Mouse (Mus musculus) heart, postnatal 0 days (tissue): ENCODE results near the gene Ncam2.

ENCODE experiments used
- CTCF ChIP-seq: IDR thresholded peaks from 2 replicates; pipeline ENCODE4 v1.5.1; 2016; ENCODE audit warnings: antibody characterized with exemption, control low read depth, low read depth
- EP300 ChIP-seq: IDR thresholded peaks from 2 replicates; pipeline ENCODE4 v1.6.1; 2016; ENCODE audit warnings: antibody characterized with exemption, low read depth

DNA sequence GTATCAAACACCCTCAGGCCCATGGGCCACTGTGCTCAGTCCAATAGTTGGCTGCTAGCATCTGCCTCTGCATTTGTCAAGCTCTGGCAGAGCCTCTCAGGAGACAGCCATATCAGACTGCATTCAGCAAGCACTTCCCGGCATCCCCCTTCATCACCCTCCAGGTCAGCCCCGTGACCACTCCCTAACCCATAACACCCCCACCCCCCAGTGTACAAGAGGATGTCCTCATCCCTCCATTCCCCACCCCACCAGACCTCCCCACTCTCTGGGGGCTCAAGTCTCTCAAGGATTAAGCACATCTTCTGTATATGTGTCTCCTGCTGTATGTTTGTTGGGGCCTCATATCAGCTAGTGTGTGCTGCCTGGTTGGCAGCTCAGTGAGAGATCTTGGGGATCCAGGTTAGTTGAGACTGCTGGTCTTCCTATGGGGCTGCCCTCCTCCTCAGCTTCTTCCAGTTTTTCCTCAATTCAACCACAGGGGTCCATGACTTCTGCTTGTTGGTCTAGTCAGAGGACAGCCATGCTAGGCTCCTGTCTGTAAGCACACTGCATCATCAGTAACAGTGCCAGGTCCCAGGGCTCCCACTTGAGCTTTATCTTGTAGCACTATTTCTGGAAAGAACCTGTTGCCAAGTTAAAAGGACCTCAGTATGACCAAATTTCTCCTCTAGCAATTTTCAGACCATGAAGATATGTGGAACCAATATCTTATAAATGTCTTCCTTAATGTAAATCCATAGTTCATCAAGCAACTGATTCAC is 73.3 kb downstream of the Ncam2 start:
- TF ChIP-seq EP300: no peak
- TF ChIP-seq CTCF: no peak
